Mouse (Mus musculus) heart, adult 2 months (tissue): ENCODE data around the gene Parg. TPM values are rescaled to one million over a fixed set of nuclear protein-coding genes. Genes with fewer than 3 reads are reported as not detected.

Experiments used
- DNase-seq, 2 experiments: peaks; one replicate each; pipeline ENCODE4 v3.0.0; 2021
- H3K27ac ChIP-seq: fragments of 200-600 bp; 2 replicates; pipeline ENCODE4 v1.8.1; 2022
- H3K27me3 ChIP-seq: fragments of 200-500 bp; 2 replicates; pipeline ENCODE4 v1.6.1; 2012; ENCODE audit warnings: mild to moderate bottlenecking, low read length, inconsistent platforms, mixed read lengths; ENCODE audit not compliant: control insufficient read depth, insufficient read depth
- H3K36me3 ChIP-seq: fragments of 200-500 bp; 2 replicates; pipeline ENCODE4 v1.6.1; 2012; ENCODE audit warnings: low read length, inconsistent platforms; ENCODE audit not compliant: control insufficient read depth, insufficient read depth
- H3K4me1 ChIP-seq: fragments of 200-500 bp; 2 replicates; pipeline ENCODE4 v1.6.1; 2011; ENCODE audit warnings: low read length; ENCODE audit not compliant: control insufficient read depth, insufficient read depth
- H3K4me3 ChIP-seq: fragments of 200-600 bp; 2 replicates; pipeline ENCODE4 v1.8.1; 2022
- H3K79me2 ChIP-seq: fragments of 200-500 bp; replicated peaks from 2 replicates; pipeline ENCODE4 v1.6.1; 2012; ENCODE audit warnings: mild to moderate bottlenecking, inconsistent platforms, low read length, moderate library complexity, mixed read lengths; ENCODE audit not compliant: control insufficient read depth, insufficient read depth
- H3K9ac ChIP-seq: fragments of 200-500 bp; 2 replicates; pipeline ENCODE4 v1.6.1; 2012; ENCODE audit warnings: low read depth, mild to moderate bottlenecking, control low read depth, inconsistent platforms, low read length, mixed read lengths
- CTCF ChIP-seq: fragments of 200-600 bp; IDR thresholded peaks from 2 replicates; pipeline ENCODE4 v1.8.1; 2022; ENCODE audit warnings: antibody characterized with exemption, mild to moderate bottlenecking, moderate library complexity
- EP300 ChIP-seq: fragments of 200-500 bp; IDR thresholded peaks from 2 replicates; pipeline ENCODE4 v1.6.1; 2011; ENCODE audit warnings: low read depth, low read length, control low read depth; ENCODE audit not compliant: insufficient read depth
- POLR2A ChIP-seq: fragments of 200-500 bp; IDR thresholded peaks from 2 replicates; pipeline ENCODE4 v1.6.1; 2011; ENCODE audit warnings: mild to moderate bottlenecking, low read depth, low read length, control low read depth; ENCODE audit not compliant: insufficient read depth
- WGBS: fragments of 180-500 bp; shearing (Covaris S2); methylation state at CpG from one replicate; pipeline ENCODE4 v1.1.7; 2018; 5-methylcytosine and 5-hydroxymethylcytosine counted together
- intact Hi-C: fragments of 180-260 bp; cut with DNase I; formaldehyde crosslinking; loops from one replicate; pipeline ENCODE4 v1.15.1; 2025
- polyA plus RNA-seq: library from polyadenylated mRNA; depleted of rRNA; stranded (reverse); fragments of >200 nt; gene quantifications from 2 replicates; pipeline ENCODE4 v1.2.3, GENCODE M21; 2012
- total RNA-seq, 2 experiments: library from RNA; stranded (reverse); gene quantifications; 2 replicates each; pipeline ENCODE4 v1.2.3; 2021

Gene Parg
- total and polyA plus RNA-seq, 3 experiments: 3.7 to 21.2 (median 20.0) TPM

DNA sequence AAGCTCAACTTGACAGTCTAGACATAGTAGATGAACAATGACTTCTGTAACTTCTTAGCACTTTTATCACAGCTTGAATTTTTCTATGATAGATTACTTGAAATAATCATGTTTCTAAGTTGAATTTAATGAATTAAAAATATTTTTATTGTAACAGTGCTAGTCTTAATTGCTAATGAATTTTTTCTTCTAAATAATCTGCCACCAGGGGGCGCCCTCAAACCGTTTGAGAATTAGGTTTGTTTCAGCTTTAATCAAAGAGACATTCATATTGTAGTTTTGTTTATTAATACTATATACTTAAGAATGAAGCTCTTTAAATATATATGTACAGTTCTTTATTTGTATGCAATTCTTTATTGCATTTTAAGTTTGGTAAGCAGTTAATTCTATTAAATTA lies 27.2 kb downstream of the Parg start:
- 2% methylated on average over 2 of the region's 2 CpGs for WGBS
- Histone ChIP-seq H3K36me3 (no peaks in the 10 kb centered on the region), H3K4me1 (no peaks in the 10 kb centered on the region), H3K9ac (no peak overlapping the region), H3K27me3 (no peaks in the 10 kb centered on the region), H3K4me3 (no peak overlapping the region), H3K79me2 (no peaks in the 10 kb centered on the region), H3K27ac (no peak overlapping the region)
- intact Hi-C loops: loop anchor here (1.0 kb wide), 1 partner anchor 253 kb away; no protein-coding TSS in a partner anchor
- peak; percentile 9 to 54 for DNase-seq
- peak; percentile 92 for TF ChIP-seq CTCF
- no peak for TF ChIP-seq POLR2A
- no peak for TF ChIP-seq EP300

DNA sequence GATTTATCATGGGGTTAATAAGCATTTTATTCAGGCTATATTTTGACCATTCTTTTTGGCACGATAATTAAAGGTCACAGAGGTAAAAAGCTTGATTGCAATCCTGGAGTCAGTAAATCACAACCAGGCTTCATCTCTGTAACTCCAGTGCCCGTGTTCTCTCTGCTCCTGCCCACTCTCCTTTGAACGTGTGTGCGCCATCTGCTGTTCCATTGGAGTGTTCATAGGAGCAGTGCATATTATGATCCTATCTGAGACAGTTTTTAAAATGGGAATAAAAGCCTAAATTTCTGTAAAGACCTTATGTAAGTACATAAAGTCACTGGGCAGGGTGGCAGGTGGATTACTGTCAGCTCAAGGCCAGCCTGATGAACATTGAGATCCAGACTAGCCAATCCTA lies 40.7 kb downstream of the Parg start:
- no peak overlapping the region for H3K4me3 ChIP-seq
- H3K79me2 ChIP-seq: no peaks in the 10 kb centered on the region
- TF ChIP-seq EP300: no peak
- TF ChIP-seq POLR2A: no peak
- no peak for TF ChIP-seq CTCF
- H3K27me3 ChIP-seq: no peaks in the 10 kb centered on the region
- no peaks in the 10 kb centered on the region for H3K36me3 ChIP-seq
- no peak for DNase-seq
- no peaks in the 10 kb centered on the region for H3K4me1 ChIP-seq
- no peak overlapping the region for H3K27ac ChIP-seq
- 82% methylated on average over 4 of the region's 4 CpGs for WGBS
- no peak overlapping the region for H3K9ac ChIP-seq
- intact Hi-C loops: no loop called here

DNA sequence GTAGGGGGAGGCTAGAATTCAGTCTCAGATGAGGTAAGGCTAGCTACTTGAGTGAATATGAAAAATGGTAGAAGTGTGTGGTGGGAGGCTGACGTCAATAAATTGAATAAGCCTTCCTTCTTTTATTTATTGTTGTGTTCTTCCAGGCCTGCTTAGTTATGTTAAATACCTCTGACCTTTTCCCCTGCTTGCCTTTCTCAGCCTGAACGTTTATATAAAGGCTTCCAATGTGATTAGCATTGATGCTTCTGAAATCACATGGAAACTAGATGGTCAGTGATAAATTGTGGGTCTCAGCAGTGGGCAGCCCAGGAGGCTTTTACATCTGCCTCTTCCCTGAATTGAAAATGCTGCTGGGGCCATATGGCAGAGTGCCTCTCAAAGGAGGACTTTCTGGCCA lies 44.3 kb downstream of the Parg start:
- 57% methylated on average over 2 of the region's 2 CpGs for WGBS
- no peak for DNase-seq
- Histone ChIP-seq H3K4me1 (no peaks in the 10 kb centered on the region), H3K9ac (no peak overlapping the region), H3K79me2 (no peaks in the 10 kb centered on the region), H3K36me3 (no peaks in the 10 kb centered on the region), H3K27ac (no peak overlapping the region), H3K4me3 (no peak overlapping the region), H3K27me3 (no peaks in the 10 kb centered on the region)
- TF ChIP-seq POLR2A: no peak
- TF ChIP-seq EP300: no peak
- TF ChIP-seq CTCF: no peak
- intact Hi-C loops: no loop called here

DNA sequence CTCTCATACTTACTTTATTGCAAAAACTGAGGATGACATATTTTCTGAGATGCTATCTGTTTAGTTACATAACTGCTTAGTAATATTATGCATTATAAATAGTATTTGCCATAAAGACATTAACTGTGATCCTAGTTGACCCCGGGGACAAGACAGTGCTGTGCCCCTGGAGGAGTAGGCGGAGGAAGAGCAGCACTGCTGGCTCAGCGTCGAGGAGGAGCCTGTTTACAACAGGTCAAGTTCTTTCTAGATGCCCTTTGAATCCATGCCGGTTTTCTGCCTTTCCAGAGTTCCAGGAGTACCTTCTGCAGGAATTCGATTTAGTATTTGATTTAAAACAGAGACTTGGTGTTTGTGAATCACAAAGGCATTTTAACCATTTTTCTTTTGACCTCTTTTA lies 47.9 kb downstream of the Parg start:
- Histone ChIP-seq H3K4me3 (no peak overlapping the region), H3K27ac (no peak overlapping the region), H3K36me3 (no peaks in the 10 kb centered on the region), H3K27me3 (no peaks in the 10 kb centered on the region), H3K79me2 (no peaks in the 10 kb centered on the region), H3K4me1 (no peaks in the 10 kb centered on the region), H3K9ac (no peak overlapping the region)
- WGBS: 87% methylated on average over 6 of the region's 6 CpGs
- TF ChIP-seq POLR2A (no peak), EP300 (no peak), CTCF (no peak)
- DNase-seq: no peak
- intact Hi-C loops: no loop called here

DNA sequence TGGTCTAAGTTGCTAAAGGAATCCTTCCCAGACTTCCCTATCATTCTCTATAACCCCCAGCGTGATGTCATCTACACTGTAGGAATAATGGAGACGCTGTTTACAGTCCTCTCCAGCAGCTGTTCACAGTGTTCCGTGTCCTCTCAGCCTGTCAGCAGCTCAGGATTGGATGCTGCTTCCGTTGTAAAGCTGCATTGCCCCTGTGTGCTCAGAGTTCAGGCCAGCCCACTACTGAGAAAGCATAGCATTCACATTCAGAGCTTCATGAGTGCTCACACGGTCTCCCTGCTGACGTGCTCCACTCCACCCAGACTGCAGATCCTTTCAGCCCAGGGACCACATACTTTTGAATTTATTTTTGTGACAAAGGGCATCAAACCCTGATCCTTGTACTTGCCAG lies 59.1 kb downstream of the Parg start:
- 58% methylated on average over 6 of the region's 6 CpGs for WGBS
- H3K4me1 ChIP-seq: no peaks in the 10 kb centered on the region
- H3K9ac ChIP-seq: no peak overlapping the region
- intact Hi-C loops: no loop called here
- H3K27me3 ChIP-seq: no peaks in the 10 kb centered on the region
- H3K4me3 ChIP-seq: no peak overlapping the region
- TF ChIP-seq POLR2A (no peak), CTCF (no peak), EP300 (no peak)
- no peaks in the 10 kb centered on the region for H3K79me2 ChIP-seq
- DNase-seq: no peak
- H3K36me3 ChIP-seq: peaks cover 3% of the 10 kb centered on the region; the same call in 1 of the 2 replicates
- H3K27ac ChIP-seq: no peak overlapping the region

DNA sequence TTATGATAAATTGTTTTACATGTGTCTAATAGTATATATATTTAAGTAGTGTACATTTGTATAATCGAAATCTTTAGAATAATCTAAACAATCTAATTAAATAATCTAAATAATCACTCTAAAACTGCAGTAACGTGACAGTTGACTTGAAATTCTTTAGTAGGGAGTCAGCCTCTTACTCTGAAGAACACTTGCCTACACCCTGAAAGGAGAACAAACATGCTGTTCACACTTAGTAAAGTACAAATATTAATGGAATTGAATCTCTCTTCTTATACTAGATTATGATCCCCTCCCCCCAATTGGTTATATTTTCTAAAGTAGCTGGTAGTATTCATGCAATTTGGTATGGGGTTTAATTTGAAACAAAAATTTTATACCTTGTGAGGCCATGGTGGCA lies 60.0 kb downstream of the Parg start:
- H3K4me1 ChIP-seq: no peaks in the 10 kb centered on the region

More for the DNA sequence above, 60.0 kb downstream of the Parg start:
- Histone ChIP-seq H3K27ac (no peak overlapping the region), H3K79me2 (no peaks in the 10 kb centered on the region), H3K36me3 (peaks cover 3% of the 10 kb centered on the region; the same call in 1 of the 2 replicates), H3K27me3 (no peaks in the 10 kb centered on the region), H3K9ac (no peak overlapping the region), H3K4me3 (no peak overlapping the region)
- no peak for TF ChIP-seq POLR2A
- TF ChIP-seq CTCF: no peak
- no peak for TF ChIP-seq EP300
- 86% methylated on average over 2 of the region's 2 CpGs for WGBS
- intact Hi-C loops: no loop called here
- DNase-seq: no peak
